Mouse (Mus musculus) layer of hippocampus, adult 9-11 months (tissue): Measurements from ENCODE around the gene Arhgdia.
"Not testable (repeated sequence)": the region's sequence is repeated elsewhere in the genome, so short reads cannot be mapped to it uniquely, and the experiment has no call there.

Experiments
- DNase-seq: peaks from one replicate; pipeline ENCODE4 v3.0.0; 2022

Gene Arhgdia

GRCm38 (mm10) chr11:120578024-120578693, 3.3 kb downstream of the Arhgdia start:
- DNase-seq = no peak

GRCm38 (mm10) chr11:120577211-120578023, 4.0 kb downstream of the Arhgdia start:
- DNase-seq = no peak

- no peak for DNase-seq
Observed at GRCm38 (mm10) chr11:120576365-120576981, 5.0 kb downstream of the Arhgdia start.

- DNase-seq = no peak
Observed at GRCm38 (mm10) chr11:120575940-120576339, 5.5 kb downstream of the Arhgdia start.

- DNase-seq = no peak
Observed at GRCm38 (mm10) chr11:120575046-120575445, 6.4 kb downstream of the Arhgdia start.

- DNase-seq = no peak
Observed at GRCm38 (mm10) chr11:120574278-120574600, 7.2 kb downstream of the Arhgdia start.

- no peak for DNase-seq
Observed at GRCm38 (mm10) chr11:120573585-120574277, 7.7 kb downstream of the Arhgdia start.

GRCm38 (mm10) chr11:120572752-120573584, 8.5 kb downstream of the Arhgdia start, which contains the start of gene P4hb:
Gene P4hb, minus strand, starts transcription at chr11:120573253.
- DNase-seq = peak; percentile 100

- no peak for DNase-seq
Observed at GRCm38 (mm10) chr11:120572417-120572751, 9.0 kb downstream of the Arhgdia start.

- DNase-seq = peak; percentile 21
Observed at GRCm38 (mm10) chr11:120571754-120572416, 9.5 kb downstream of the Arhgdia start.

GRCm38 (mm10) chr11:120571122-120571521, 10.3 kb downstream of the Arhgdia start:
- DNase-seq = no peak

GRCm38 (mm10) chr11:120568324-120568723, 13.1 kb downstream of the Arhgdia start:
- no peak for DNase-seq

GRCm38 (mm10) chr11:120565114-120565513, 16.3 kb downstream of the Arhgdia start:
- DNase-seq = no peak

GRCm38 (mm10) chr11:120562949-120563348, 18.5 kb downstream of the Arhgdia start:
- DNase-seq = no peak

- no peak for DNase-seq
Observed at GRCm38 (mm10) chr11:120560952-120561728, 20.3 kb downstream of the Arhgdia start.

GRCm38 (mm10) chr11:120558843-120559242, 22.6 kb downstream of the Arhgdia start:
- not testable (repeated sequence) for DNase-seq

GRCm38 (mm10) chr11:120555260-120555659, 26.2 kb downstream of the Arhgdia start:
- DNase-seq = no peak

- DNase-seq = no peak
Observed at GRCm38 (mm10) chr11:120554834-120555233, 26.6 kb downstream of the Arhgdia start.

- DNase-seq = no peak
Observed at GRCm38 (mm10) chr11:120552736-120553135, 28.7 kb downstream of the Arhgdia start.

- DNase-seq = no peak
Observed at GRCm38 (mm10) chr11:120550810-120551440, 30.5 kb downstream of the Arhgdia start, which contains the start of gene Ppp1r27. Gene Ppp1r27, minus strand, starts transcription at chr11:120551132.
